Mouse (Mus musculus) spleen, adult 18-20 months (tissue): ENCODE results near the gene Fbxl12.
"Not testable (repeated sequence)": the region's sequence is repeated elsewhere in the genome, so short reads cannot be mapped to it uniquely, and the experiment has no call there.

Source experiments
- DNase-seq, 2 experiments: peaks; one replicate each; pipeline ENCODE4 v3.0.0; 2022; ENCODE audit warnings: mixed read lengths in 2 of 2

Gene Fbxl12

DNA sequence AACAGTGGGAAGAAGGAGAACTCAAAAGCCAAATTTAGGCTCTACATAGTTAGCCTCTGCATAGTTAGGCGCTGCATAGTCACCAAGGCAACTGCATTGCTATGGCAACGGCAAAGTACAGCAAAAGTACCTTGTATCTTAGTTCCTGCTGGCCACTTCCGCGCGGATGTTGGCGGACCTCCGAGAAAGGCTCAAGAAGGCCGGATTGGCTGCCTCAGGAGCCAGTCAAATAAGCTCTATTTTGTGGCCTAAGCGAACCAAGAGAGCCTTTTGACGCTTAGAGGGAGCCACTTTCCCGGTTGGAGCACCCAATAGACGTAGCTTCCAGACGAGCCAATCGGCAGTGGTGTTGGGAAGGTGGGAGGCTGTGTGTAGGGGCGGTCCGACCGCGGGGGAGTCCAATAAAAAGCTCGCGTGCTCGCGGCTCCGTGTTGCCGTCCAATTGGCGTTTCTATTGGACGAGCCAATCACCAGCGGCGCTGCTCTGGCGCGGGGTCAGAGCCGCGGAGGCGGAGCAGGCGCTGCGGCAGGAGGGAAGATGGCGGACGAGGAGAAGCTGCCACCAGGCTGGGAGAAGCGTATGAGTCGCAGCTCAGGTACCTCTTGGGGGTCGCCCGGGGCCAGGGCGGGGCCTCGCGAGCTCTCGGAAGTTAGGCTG, 7.2 kb upstream of the Fbxl12 start, which contains the start of gene Pin1:
TSS of gene Pin1 (plus strand) at position 494 of the 658 bp plus-strand sequence.
- peak; percentile 89 to 97 for DNase-seq

DNA sequence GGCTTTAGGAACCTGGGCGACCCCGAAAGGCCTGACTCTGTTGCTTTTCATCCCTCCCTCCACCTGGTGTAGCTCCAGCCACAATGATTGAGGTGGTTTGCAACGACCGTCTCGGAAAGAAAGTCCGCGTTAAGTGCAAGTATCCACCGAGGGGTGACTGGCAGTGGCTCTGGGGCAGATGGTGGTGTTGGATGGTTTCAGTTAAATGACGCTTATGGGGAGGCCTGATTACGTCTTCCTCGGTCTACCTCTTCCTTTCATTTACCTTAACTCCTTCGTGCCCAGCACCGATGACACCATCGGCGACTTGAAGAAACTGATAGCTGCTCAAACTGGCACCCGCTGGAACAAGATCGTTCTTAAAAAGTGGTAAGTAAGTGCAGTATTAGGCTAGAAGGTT, 554 bp upstream of the Fbxl12 start:
- no peak for DNase-seq

GRCm38 (mm10) chr9:20643781-20644180, 786 bp downstream of the Fbxl12 start:
- DNase-seq: no peak

- DNase-seq: peak; percentile 70 to 73
Measured at GRCm38 (mm10) chr9:20642896-20643466, 1.6 kb downstream of the Fbxl12 start.

DNA sequence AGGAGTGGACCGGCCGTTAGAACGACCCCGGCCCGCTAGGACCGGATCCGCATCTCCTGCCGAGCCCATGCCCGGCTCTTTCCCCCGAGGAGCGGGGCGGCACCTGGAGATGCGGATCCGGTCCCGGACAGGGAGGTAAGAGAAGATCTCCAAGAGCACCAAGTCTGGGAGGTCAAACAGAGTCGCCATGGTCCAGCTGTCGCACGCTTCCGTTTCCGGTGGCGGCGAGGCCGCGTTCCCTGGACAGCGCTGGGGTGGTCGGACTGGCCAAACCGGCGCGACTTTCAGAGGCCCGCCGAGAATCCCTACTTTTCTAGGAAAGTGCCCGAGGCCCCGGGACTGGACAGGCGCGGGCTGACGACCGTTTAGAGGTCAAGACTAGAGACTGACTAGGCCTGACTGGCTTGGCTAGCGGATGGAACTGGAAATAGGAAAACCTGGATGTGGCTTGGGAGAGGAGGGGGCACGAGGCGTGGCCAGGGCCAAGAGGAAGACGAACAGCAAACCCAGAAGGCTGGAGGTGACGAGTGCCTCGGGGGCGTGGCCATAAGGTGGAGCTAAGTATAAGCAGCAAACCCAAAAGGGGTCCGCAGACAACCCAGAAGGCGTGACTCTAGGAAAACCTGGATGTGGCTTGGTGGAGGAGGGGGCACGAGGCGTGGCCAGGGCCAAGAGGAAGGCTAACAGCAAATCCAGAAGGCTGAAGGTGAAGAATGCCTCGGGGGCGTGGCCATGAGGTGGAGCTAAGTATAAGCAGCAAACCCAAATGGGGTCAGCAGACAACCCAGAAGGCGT, 2.3 kb downstream of the Fbxl12 start, which contains the start of gene Ubl5:
TSS of gene Ubl5 (plus strand) at position 778 of the 795 bp plus-strand sequence.
- peak in 1 of 2 experiments; percentile 48 for DNase-seq

DNA sequence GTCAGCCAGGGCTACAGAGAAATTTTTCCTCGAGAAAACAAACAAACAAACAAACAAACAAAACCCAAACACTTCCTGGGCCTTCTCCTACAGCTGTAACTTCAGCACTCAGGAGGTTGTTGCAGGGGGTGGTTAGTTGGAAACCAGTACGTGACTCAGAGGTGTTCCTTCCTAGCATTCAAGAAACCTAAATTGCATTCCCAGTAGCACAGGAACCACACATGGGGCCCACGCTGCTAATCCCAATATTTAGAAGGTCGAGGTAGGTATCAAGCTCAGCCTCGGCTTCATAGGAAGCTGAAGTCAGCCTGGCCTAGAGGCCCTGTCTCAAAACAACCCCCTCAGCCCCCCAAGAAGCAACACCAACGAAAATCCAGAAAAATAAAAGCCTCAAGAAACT, 3.1 kb downstream of the Fbxl12 start:
- no peak for DNase-seq

DNA sequence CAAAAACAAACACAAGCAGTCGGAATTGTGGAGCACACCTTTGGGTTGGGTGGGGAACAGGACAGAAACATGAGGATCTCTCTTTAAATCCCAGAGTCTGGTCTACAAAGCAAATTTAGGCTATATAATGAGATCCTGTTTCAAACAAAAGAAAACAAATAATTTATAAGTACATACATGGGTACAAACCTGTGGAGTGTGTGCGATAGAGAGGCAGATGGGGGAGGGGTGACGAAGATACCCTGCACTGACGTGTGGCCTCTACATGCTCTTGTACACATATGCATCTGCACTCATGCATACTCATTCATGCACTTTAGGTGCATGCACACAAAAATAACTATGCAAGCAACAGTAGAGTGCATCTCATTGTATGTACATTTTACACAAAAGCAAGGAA, 5.1 kb downstream of the Fbxl12 start:
- no peak for DNase-seq

GRCm38 (mm10) chr9:20638552-20638951, 6.0 kb downstream of the Fbxl12 start:
- no peak for DNase-seq

- DNase-seq: no peak
Measured at GRCm38 (mm10) chr9:20636790-20637189, 7.8 kb downstream of the Fbxl12 start.

DNA sequence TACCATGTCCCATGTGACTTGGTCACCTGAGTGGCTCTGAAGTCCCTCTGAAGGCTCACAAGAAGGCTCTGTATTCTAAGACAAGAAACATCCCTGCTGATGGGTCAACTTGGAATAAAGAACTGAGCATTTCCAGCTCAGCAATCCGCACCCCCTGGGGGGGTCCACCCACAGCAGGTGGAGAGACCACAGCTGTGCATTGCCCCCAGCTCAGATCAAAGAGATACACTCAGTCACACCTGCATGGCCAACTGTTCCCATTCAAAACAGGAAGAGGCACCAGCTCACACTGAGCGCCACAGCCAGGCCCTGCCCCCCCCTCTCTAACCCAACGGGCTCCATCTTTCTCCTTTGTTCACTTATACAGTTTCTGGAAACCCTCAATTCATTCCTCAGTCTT, 8.3 kb downstream of the Fbxl12 start:
- peak; percentile 16 to 26 for DNase-seq

GRCm38 (mm10) chr9:20635676-20636075, 8.9 kb downstream of the Fbxl12 start:
- DNase-seq: not testable (repeated sequence)

DNA sequence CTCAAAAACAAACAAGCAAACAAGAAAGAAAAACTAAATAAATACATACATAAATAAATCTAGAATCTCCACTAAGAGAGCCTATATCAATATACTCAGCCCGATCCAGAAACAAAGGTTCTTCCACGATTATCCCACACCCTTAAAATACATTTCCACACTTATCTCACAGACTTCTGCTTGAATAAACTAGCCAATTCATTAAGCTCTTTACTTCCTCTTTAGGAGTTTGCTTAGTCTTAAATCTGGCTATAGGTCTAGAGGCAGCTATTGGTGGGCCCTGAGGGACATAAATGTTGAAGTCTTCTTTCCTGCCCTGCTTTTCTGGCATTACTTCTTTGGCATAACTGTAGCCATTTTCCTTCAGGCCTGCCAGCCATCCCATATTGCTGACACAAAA, 13.2 kb downstream of the Fbxl12 start:
- no peak for DNase-seq

GRCm38 (mm10) chr9:20616685-20617084, 27.9 kb downstream of the Fbxl12 start:
- no peak for DNase-seq

GRCm38 (mm10) chr9:20611976-20612375, 32.6 kb downstream of the Fbxl12 start:
- no peak for DNase-seq

DNA sequence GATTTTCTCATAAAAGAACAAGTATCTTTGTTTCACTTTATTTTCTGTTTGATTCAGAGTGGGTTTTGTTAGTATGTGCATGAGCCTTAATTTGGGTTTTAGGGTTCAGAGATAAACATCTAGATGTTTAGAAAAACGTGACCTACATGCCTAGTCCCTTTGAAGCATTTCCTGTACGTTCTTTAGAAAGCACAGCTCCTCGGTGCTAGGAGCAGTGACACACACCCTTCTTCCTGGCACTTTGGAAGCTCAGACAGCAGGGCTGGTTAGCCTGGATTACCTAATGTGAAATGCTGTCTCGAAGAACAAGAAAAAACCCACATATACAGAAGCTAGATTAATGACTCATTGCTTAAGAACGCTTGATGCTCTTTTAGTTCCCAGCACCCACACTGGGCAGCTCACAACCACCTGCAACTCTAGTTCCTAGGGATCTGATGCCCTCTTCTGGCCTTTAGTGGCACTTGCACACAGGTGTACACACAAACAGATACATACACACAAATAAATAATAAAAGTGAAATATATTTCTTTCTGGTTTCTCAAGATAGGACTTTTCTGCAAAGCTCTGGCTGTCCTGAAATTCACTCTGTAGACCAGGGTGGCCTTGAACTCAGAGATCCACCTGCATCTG, 34.6 kb downstream of the Fbxl12 start:
- DNase-seq: no peak

GRCm38 (mm10) chr9:20607100-20607974, 37.2 kb downstream of the Fbxl12 start:
- DNase-seq: peak; percentile 79 to 83

GRCm38 (mm10) chr9:20606269-20606668, 38.3 kb downstream of the Fbxl12 start:
- no peak for DNase-seq

GRCm38 (mm10) chr9:20601270-20601669, 43.3 kb downstream of the Fbxl12 start:
- no peak for DNase-seq

GRCm38 (mm10) chr9:20581175-20581634, 63.4 kb downstream of the Fbxl12 start, which contains the start of gene Zfp846:
TSS of gene Zfp846 (plus strand) at chr9:20581291.
- peak; percentile 93 to 95 for DNase-seq

- no peak for DNase-seq
Measured at GRCm38 (mm10) chr9:20576591-20576990, 68.0 kb downstream of the Fbxl12 start.

DNA sequence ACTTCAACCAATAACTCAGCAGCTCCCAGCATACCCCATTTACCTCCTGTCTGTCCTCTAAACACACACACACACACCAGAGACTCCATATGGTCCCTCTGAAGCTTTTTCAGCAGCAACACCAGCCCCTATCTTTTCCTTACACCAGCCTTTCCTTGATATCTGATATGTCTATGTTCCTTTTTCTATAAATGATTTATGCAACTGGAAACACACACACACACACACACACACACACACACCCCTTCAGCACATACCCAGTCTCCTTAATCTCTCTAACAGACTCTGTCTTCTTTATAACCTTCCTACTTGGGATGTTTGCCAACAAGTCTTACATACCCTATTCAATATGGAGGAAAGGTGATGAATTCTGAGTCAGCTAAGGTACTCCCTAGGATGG, 73.5 kb downstream of the Fbxl12 start:
- no peak for DNase-seq
